Mouse (Mus musculus) embryonic facial prominence, embryonic 11.5 days (tissue): ENCODE measurements around the gene Trpm8. TPM values are rescaled to one million over a fixed set of nuclear protein-coding genes. Genes with fewer than 3 reads are reported as not detected.

Experiments
- ATAC-seq: fragments of 200-750 bp; cut with Nextera tagmentation; replicated peaks from 2 replicates; pipeline ENCODE4 v1.8.0; 2017; ENCODE audit warnings: low read depth; ENCODE audit not compliant: insufficient number of reproducible peaks, low FRiP score, low TSS enrichment
- DNase-seq: peaks from one replicate; pipeline ENCODE4 v3.0.0-alpha.2; 2015; ENCODE audit warnings: low spot score
- H3K27ac ChIP-seq: fragments of 300-500 bp; sonication (generic); replicated peaks from 2 replicates; pipeline ENCODE4 v1.5.1; 2014; ENCODE audit warnings: mild to moderate bottlenecking, low read depth, low read length, control low read depth
- H3K27me3 ChIP-seq: fragments of 300-500 bp; sonication (generic); 2 replicates; pipeline ENCODE4 v1.6.1; 2014; ENCODE audit warnings: mild to moderate bottlenecking, low read length, moderate library complexity, mixed read lengths; ENCODE audit not compliant: control insufficient read depth, insufficient read depth
- H3K36me3 ChIP-seq: fragments of 300-500 bp; sonication (generic); replicated peaks from 2 replicates; pipeline ENCODE4 v1.6.1; 2014; ENCODE audit warnings: low read depth, mild to moderate bottlenecking, low read length, moderate library complexity, mixed read lengths; ENCODE audit not compliant: control insufficient read depth, insufficient read depth
- H3K4me1 ChIP-seq: fragments of 300-500 bp; sonication (generic); 2 replicates; pipeline ENCODE4 v1.6.1; 2014; ENCODE audit warnings: low read length, mixed read lengths; ENCODE audit not compliant: control insufficient read depth, insufficient read depth
- H3K4me2 ChIP-seq: fragments of 300-500 bp; sonication (generic); 2 replicates; pipeline ENCODE4 v1.6.1; 2014; ENCODE audit warnings: low read depth, mild to moderate bottlenecking, control low read depth, low read length, moderate library complexity
- H3K4me3 ChIP-seq: fragments of 300-500 bp; sonication (generic); 2 replicates; pipeline ENCODE4 v1.5.1; 2014; ENCODE audit warnings: low read depth, low read length, control low read depth
- H3K9ac ChIP-seq: fragments of 300-500 bp; sonication (generic); replicated peaks from 2 replicates; pipeline ENCODE4 v1.6.1; 2014; ENCODE audit warnings: mild to moderate bottlenecking, control low read depth, low read length
- H3K9me3 ChIP-seq: fragments of 300-500 bp; sonication (generic); replicated peaks from 2 replicates; pipeline ENCODE4 v1.6.1; 2016; ENCODE audit warnings: mild to moderate bottlenecking, low read length, inconsistent platforms, mixed read lengths; ENCODE audit not compliant: control insufficient read depth
- WGBS: fragments of 180-500 bp; shearing (Covaris S2); extraction: QIAGEN DNeasy Blood & Tissue Kit; methylation state at CpG from one replicate; pipeline ENCODE4 v1.1.7; 2014; 5-methylcytosine and 5-hydroxymethylcytosine counted together
- polyA plus RNA-seq: library from polyadenylated mRNA; unstranded; fragments of >200 nt; fragmentation: Nextera tagmentation; extraction: Ambion mirVana; gene quantifications from 2 replicates; pipeline ENCODE4 v1.2.1, GENCODE M21; 2014

Trpm8 gene
- polyA plus RNA-seq, 1 experiment from 2014 or later, result not detected

GRCm38 (mm10) chr1:88345580-88345979 lies 68.1 kb downstream of the Trpm8 start:
- Histone ChIP-seq H3K4me1 (no peaks in the 10 kb centered on the region), H3K36me3 (no peaks in the 10 kb centered on the region), H3K9ac (no peak overlapping the region), H3K4me2 (no peak overlapping the region), H3K27me3 (no peaks in the 10 kb centered on the region), H3K27ac (no peak overlapping the region), H3K4me3 (no peak overlapping the region), H3K9me3 (no peaks in the 10 kb centered on the region)
- ATAC-seq, result no peak
- DNase-seq, result no peak
- WGBS, result 47% methylated on average over 3 of the region's 3 CpGs

- H3K9ac ChIP-seq, result no peak overlapping the region
- H3K4me1 ChIP-seq, result no peaks in the 10 kb centered on the region
- H3K27me3 ChIP-seq, result no peaks in the 10 kb centered on the region
- no peaks in the 10 kb centered on the region for H3K9me3 ChIP-seq
- ATAC-seq, result no peak
- H3K4me2 ChIP-seq, result no peak overlapping the region
- H3K27ac ChIP-seq, result no peak overlapping the region
- H3K36me3 ChIP-seq, result no peaks in the 10 kb centered on the region
- DNase-seq, result no peak
- H3K4me3 ChIP-seq, result no peak overlapping the region
- 89% methylated on average over 5 of the region's 5 CpGs for WGBS
These were observed 71.1 kb downstream of the Trpm8 start for GRCm38 (mm10) chr1:88348496-88349005.

- ATAC-seq (no peak), DNase-seq (no peak)
- no peak overlapping the region for H3K9ac ChIP-seq
- no peaks in the 10 kb centered on the region for H3K36me3 ChIP-seq
- H3K27me3 ChIP-seq, result no peaks in the 10 kb centered on the region
- H3K4me2 ChIP-seq, result no peak overlapping the region
- H3K27ac ChIP-seq, result no peak overlapping the region
- WGBS, result 92% methylated on average over 9 of the region's 9 CpGs
- H3K4me1 ChIP-seq, result no peaks in the 10 kb centered on the region
- no peaks in the 10 kb centered on the region for H3K9me3 ChIP-seq
- H3K4me3 ChIP-seq, result no peak overlapping the region
These were observed 73.3 kb downstream of the Trpm8 start for GRCm38 (mm10) chr1:88350761-88351160.

GRCm38 (mm10) chr1:88355025-88355424 lies 77.6 kb downstream of the Trpm8 start:
- ATAC-seq (no peak), DNase-seq (no peak)
- H3K9me3 ChIP-seq, result no peaks in the 10 kb centered on the region
- no peak overlapping the region for H3K4me3 ChIP-seq
- 93% methylated on average over 12 of the region's 12 CpGs for WGBS
- H3K9ac ChIP-seq, result no peak overlapping the region
- no peaks in the 10 kb centered on the region for H3K27me3 ChIP-seq
- no peaks in the 10 kb centered on the region for H3K36me3 ChIP-seq
- H3K4me2 ChIP-seq, result no peak overlapping the region
- H3K27ac ChIP-seq, result no peak overlapping the region
- no peaks in the 10 kb centered on the region for H3K4me1 ChIP-seq

GRCm38 (mm10) chr1:88355681-88356080 lies 78.2 kb downstream of the Trpm8 start:
- Histone ChIP-seq H3K4me2 (no peak overlapping the region), H3K4me3 (no peak overlapping the region), H3K9me3 (no peaks in the 10 kb centered on the region), H3K9ac (no peak overlapping the region), H3K36me3 (no peaks in the 10 kb centered on the region), H3K4me1 (no peaks in the 10 kb centered on the region), H3K27me3 (no peaks in the 10 kb centered on the region), H3K27ac (no peak overlapping the region)
- 87% methylated on average over 3 of the region's 3 CpGs for WGBS
- ATAC-seq (no peak), DNase-seq (no peak)

GRCm38 (mm10) chr1:88356616-88357015 lies 79.2 kb downstream of the Trpm8 start:
- Histone ChIP-seq H3K4me3 (no peak overlapping the region), H3K9me3 (no peaks in the 10 kb centered on the region), H3K27ac (no peak overlapping the region), H3K9ac (no peak overlapping the region), H3K27me3 (no peaks in the 10 kb centered on the region), H3K36me3 (no peaks in the 10 kb centered on the region), H3K4me2 (no peak overlapping the region), H3K4me1 (no peaks in the 10 kb centered on the region)
- WGBS, result 83% methylated on average over 6 of the region's 6 CpGs
- DNase-seq (no peak), ATAC-seq (no peak)

- 42% methylated on average over 6 of the region's 6 CpGs for WGBS
- no peaks in the 10 kb centered on the region for H3K4me1 ChIP-seq
- H3K4me2 ChIP-seq, result no peak overlapping the region
- no peak overlapping the region for H3K9ac ChIP-seq
- H3K4me3 ChIP-seq, result no peak overlapping the region
- DNase-seq, result peak; percentile 94
- H3K36me3 ChIP-seq, result no peaks in the 10 kb centered on the region
- no peak overlapping the region for H3K27ac ChIP-seq
- ATAC-seq, result peak; percentile 60; the same call in 1 of the 2 replicates
- no peaks in the 10 kb centered on the region for H3K27me3 ChIP-seq
- H3K9me3 ChIP-seq, result no peaks in the 10 kb centered on the region
These were observed 80.1 kb downstream of the Trpm8 start for GRCm38 (mm10) chr1:88357458-88358090.

- no peaks in the 10 kb centered on the region for H3K4me1 ChIP-seq
- DNase-seq, result no peak
- WGBS, result 77% methylated on average over 7 of the region's 7 CpGs
- no peaks in the 10 kb centered on the region for H3K36me3 ChIP-seq
- no peak overlapping the region for H3K27ac ChIP-seq
- H3K9ac ChIP-seq, result no peak overlapping the region
- H3K4me2 ChIP-seq, result no peak overlapping the region
- no peaks in the 10 kb centered on the region for H3K9me3 ChIP-seq
- H3K4me3 ChIP-seq, result no peak overlapping the region
- H3K27me3 ChIP-seq, result no peaks in the 10 kb centered on the region
- ATAC-seq, result peak; percentile 54; the same call in 1 of the 2 replicates
These were observed 80.7 kb downstream of the Trpm8 start for GRCm38 (mm10) chr1:88358102-88358654.
